Mouse (Mus musculus) heart, adult 9 months (tissue): ENCODE measurements at regions not wholly inside any gene's neighbourhood (a gene's known extent, or its start where the extent isn't known, plus 50 kb on each side); places are given as distances from the start of the nearest gene placed in this dataset.

Experiments
- DNase-seq, 2 experiments: peaks; one replicate each; pipeline ENCODE4 v3.0.0; 2022; ENCODE audit warnings: low spot score in 2 of 2

- no peak for DNase-seq
These were observed 660.9 kb upstream of the Dpp10 start for GRCm38 (mm10) chr1:124706246-124706645.

GRCm38 (mm10) chr1:124674420-124674819 lies 629.1 kb upstream of the Dpp10 start:
- DNase-seq = no peak

- no peak for DNase-seq
These were observed 607.5 kb upstream of the Dpp10 start for GRCm38 (mm10) chr1:124652872-124653271.

- no peak for DNase-seq
These were observed 607.0 kb upstream of the Dpp10 start for GRCm38 (mm10) chr1:124652251-124652861.

- no peak for DNase-seq
These were observed 589.9 kb upstream of the Dpp10 start for GRCm38 (mm10) chr1:124635246-124635768.

- no peak for DNase-seq
These were observed 584.7 kb upstream of the Dpp10 start for GRCm38 (mm10) chr1:124630084-124630483.

GRCm38 (mm10) chr1:124584620-124585019 lies 539.3 kb upstream of the Dpp10 start:
- no peak for DNase-seq
